Mouse (Mus musculus) naive thymus-derived CD4-positive, alpha-beta T cell, adult 2 months (primary cell): ENCODE data around the gene Dmrt1.
"Not testable (repeated sequence)": the region's sequence is repeated elsewhere in the genome, so short reads cannot be mapped to it uniquely, and the experiment has no call there.

Source experiments
- DNase-seq: peaks from one replicate; pipeline ENCODE4 v3.0.0-alpha.2; 2011; ENCODE audit warnings: low read depth

Gene Dmrt1

DNA sequence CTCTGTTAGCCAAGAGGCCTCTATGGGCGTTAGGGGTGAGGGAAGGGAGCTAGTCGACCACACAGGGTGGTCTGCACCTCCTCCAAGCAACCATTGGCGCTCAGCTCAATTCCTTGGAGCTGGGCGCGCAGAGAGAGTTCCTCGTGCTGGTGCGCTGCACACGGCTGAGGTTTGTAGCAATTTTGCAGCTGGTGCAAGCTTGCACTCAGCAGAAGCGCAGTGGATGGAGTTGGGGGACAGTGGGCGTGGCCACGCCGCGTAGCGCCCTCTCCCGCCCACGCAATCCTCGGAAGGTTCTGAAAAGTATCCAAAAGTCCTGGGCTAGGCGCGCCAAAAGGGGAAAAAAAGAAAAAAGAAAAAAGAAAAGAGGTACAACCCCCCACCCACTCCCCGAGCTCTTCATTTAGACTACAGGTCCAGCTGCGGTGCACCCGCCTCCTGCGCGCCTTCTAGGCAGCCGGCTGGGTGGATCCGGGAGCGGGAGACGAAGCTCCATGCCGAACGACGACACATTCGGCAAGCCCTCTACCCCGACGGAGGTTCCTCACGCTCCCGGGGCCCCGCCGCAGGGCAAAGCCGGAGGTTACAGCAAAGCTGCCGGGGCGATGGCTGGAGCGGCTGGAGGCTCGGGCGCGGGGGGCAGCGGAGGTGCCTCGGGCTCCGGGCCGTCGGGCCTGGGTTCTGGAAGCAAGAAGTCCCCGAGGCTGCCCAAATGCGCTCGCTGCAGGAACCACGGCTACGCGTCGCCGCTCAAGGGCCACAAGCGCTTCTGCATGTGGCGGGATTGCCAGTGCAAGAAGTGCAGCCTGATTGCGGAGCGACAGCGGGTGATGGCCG, at the start of gene Dmrt1:
Gene Dmrt1, plus strand, starts transcription at position 259 of the 837 bp plus-strand sequence.
- no peak for DNase-seq

DNA sequence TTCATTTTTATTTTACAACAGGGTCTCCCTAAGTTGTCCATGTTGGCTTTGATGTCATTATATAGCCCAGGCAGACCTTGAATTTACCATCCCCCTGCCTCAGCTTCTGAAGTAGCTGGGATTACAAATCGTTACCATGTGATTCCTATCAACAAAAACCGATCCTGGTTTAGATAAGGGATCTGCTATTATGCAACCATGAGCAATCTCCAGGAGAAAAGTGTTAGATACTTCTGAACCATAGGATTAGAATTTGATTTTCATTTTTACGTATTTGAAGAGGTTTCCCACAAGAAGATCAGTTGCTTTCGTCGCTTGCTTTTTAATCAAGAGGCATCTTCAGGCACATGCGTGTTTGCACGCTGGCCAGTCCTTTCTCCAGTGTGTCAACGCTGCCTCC, 44.7 kb upstream of the Dmrt1 start:
- DNase-seq, result no peak

DNA sequence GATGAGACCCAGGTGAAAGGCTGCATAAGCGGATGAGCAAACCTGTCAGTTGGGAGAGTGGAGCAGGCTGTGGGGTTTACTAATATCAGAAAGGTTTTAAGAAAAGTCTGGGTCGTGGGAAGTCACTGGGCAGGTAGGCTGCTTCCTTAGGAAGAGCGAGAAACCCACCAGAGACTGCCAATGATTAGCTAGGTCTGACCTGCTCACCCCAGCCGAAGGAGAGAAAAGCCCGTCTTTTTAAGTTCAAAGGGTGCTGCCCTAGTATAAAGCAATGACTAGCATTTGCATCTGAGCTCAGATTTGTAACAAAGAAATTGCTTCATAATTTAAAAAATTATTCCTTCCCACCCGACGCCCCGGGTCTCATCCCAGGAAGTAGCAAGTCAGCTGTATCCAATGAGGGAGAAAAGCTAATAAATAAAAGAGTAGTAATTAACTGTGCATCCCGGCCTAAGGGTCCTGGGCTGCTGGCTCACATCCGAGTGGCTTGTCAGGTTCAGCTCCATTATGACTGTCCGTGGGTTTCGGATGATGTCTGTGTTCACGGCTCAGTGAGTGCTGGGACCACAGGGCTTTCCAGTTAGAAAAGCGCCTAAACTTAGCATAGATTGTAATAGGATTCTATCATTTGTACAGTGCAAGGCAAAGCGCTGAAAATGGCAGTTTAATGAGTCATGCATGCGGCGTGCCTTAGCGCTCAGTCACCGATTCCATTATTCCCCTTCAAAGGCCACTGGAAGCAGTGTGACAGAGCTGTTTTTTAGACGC, 43.7 kb upstream of the Dmrt1 start:
- no peak for DNase-seq

DNA sequence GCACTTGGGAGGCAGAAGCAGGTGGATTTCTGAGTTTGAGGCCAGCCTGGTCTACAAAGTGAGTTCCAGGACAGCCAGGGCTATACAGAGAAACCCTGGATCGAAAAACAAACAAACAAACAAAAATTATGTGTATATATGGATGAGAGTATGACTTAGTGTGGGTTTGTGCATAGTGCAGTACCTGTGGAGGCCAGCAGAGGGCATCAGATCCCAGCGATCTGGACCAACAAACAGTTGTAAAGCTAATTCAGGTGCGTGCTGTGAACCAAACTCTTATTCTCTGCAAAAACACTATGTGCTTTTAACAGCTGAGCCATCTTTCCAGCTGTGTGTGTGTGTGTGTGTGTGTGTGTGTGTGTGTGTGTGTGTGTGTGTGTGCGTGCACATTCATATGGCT, 29.6 kb upstream of the Dmrt1 start:
- DNase-seq, result not testable (repeated sequence)

DNA sequence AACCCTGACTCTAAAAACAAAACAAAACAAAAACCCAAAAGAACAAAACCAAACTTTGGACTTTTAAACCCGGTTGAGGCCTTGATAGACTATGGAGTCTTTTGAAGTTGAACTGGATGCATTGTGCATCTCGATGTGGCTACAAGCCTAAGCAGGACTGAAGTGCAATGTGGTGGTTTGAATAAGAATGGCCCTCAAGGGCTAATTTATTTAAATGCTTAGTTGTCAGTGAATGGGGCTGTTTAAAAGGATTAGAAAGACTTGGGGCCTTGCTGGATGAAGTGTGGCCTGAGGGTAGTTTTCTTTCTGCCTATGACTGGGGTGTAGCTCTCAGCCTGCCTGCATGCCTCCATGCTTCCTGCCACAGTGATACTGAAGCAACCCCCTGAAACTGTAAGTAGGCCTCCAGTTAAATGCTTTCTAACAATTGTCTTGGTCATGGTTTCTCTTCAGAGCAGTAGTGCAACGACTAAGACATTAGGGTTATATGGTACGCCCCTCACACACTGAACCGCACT, 26.2 kb upstream of the Dmrt1 start:
- DNase-seq, result no peak

DNA sequence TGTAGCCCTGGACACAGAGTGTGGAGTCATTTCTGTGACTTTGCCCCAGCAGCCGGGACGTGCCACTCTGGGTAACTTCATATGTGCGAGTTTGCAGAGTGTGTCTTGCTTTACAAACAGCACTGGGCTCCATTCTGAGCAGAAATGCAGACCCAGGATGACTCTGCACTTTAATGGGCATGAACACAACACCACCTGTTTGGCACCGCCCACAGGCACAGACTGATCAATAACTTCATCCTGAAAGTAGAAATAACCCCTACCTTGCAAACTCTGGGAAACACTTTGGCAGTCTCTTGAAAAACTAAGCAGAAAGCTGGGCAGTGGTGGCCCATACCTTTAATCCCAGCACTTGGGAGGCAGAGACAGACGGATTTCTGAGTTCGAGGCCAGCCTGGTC, 24.6 kb upstream of the Dmrt1 start:
- DNase-seq, result no peak

DNA sequence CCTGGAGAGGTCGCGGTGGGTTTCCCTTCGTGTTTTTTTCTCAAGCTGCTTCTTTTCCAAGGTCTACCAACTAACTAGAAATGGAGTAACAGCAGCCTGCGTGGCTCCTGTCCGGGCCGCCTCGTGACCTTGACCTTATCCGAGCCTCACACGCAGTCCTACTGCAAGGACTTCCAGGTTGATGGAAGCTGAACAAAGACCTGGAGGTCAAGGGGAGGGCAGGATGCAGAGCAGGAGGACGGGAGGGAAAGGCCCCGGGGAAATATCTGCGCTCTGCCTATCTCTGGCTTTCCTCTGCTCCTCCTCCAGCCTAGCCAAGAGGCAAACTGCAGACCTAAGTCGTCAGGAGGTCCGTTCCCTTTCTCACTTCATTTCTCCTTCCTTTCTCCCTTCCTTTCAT, 18.9 kb upstream of the Dmrt1 start:
- no peak for DNase-seq

DNA sequence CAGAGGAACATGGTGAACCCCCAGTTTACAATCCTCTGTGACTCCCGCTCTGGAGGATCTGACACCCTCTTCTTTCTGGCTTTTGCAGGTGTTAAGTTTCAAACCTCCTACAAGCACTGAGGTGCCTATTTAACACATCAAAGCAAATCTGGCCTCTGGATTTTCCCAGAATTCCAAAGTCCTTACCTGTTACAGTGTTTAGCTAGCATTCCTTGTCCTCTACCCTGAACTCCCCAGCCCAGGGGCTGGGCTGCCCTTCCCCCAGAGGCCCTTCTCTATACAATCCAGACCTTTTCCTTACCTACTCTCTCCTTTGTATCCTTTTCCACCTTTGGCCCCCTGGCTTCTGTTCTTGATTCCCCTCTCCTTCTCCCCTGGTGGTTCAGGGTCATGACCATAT, 18.1 kb upstream of the Dmrt1 start:
- no peak for DNase-seq

DNA sequence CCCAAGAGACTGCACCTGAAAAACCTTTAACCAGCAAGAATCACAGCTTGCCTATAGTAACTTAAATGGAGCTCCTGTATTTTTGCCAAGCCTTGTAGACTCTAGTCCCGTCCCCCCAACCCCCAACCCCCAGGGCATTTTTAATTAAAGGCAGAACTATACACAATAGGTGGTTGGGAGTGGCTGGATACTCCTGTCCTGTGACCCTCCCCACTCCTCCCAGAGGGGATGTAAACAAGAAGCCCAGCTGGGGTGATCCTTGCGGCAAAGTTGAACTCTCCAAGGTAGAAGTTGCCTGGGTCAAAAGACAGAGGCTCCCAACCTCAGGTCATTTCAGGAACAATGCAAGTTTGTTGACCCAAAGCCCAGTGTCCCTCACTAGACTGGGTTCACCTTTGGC, 16.9 kb upstream of the Dmrt1 start:
- no peak for DNase-seq

DNA sequence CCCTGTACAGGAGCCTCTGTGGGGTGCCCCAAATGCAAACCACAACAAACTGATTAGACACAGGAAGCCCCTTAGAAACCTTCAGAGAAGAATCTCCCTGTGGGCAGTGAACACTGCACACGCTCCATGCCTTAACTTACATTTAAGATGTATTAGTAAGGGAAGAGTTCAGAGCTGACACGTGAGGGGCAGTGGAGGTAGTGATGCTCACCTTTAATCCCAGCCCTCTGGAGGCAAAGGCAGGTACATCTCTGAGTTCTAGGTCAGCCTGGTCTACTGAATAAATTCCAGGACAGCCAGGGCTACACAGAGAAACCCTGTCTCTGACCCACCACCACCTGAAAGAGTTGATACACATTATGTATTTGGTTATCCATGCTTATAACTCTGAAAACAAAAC, 15.9 kb upstream of the Dmrt1 start:
- no peak for DNase-seq

DNA sequence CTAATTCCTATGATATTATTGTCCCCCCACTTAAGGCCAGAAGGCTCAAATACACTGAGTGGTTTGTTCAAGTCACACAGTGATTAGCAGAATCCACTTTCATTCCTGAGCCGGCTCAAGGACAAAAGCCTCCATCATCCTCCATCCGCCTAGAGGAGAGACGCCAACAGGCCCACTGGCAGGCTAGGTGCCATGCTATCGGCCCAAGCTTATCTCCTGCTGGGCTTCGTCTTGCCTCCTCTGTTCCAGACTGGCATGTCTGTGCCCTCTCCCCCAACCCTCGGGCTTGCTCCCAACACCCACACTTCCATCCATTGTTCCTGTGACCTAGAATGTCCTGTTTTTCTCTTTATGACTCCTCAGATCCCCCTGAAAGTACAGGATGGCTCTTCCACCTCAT, 8.0 kb upstream of the Dmrt1 start:
- no peak for DNase-seq

DNA sequence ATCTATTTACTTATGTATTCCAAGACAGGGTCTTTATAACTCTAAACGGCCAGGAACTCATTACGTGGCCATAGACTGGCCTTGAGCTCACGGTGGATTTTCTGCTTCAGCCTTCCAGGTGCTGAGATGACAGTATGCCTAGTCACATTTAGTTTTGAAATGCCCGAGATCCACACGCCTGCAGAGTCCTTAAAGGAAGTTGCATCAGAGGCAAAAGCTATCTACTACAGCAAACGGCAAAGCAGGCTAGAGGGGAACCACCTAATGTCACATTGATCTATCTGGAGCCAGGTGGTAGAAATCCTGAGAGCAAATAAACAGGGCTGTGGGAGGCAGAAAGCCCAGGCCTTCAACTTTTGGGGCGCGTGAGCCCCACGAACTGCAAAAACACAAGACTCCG, 540 bp upstream of the Dmrt1 start:
- DNase-seq, result no peak

DNA sequence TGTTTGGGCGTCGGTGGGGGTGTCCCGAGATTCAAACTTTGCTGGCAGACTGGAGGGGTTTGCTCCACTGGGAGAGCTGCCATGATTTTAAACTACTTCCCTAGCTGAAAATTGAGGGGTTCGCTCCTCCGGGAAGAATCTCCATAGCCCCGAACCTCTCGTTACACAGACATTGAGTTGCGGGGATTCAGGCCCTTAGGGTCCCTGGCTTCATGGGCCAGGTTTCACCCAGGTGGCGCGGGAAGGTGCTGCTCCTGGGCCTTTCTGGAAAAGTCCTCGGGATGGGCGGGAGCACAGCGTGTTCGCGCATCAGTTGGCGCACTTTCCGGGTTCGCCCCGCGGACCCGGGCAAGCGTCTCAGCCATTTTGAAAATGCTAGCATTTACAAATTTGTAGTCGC, 1.2 kb downstream of the Dmrt1 start:
- DNase-seq, result no peak

DNA sequence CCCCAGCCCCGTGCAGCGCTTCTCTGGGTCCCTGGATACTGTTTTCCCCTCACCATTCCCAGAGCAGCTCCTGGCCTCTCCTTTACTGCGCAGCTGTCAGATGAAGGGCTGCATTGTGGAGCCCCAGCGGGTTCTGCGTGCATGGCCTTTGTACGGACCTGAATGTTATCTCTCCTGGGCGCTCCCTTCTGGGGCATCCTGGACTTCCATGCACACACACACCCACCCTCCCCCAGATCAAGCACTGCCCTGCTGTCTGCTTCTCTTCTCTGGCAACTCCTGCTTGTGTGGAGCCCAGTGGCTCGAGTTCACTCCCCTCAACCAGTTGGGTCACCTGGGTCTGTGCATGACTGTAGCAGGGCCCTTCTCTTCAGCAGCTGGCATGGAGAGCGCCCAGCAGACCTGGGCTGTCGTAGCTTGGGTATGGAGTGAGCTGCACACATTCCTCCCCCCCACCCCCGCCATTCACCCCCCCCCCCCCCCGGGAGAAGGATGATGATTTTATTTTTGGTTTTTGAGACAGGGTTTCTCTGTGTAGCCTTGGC, 9.6 kb downstream of the Dmrt1 start:
- DNase-seq, result no peak

DNA sequence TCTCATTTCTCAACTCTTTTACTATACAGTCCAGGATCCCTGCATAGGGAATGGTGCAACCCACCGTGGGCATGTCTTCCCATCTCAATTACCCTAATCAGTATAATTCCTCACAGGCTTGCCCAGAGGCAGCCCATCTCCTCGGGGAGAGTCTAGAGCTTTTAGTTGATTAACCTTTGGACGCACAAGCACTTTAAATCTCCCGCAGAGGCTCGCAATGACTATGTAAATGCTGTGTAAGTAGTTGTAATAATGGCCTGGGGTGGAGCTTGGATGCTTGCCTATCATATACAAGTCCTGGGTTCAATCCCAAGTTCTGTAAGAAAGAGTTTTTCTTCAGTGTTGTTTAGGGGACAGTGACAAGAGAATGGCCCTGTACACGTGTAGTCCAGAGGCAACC, 18.7 kb downstream of the Dmrt1 start:
- DNase-seq, result no peak

DNA sequence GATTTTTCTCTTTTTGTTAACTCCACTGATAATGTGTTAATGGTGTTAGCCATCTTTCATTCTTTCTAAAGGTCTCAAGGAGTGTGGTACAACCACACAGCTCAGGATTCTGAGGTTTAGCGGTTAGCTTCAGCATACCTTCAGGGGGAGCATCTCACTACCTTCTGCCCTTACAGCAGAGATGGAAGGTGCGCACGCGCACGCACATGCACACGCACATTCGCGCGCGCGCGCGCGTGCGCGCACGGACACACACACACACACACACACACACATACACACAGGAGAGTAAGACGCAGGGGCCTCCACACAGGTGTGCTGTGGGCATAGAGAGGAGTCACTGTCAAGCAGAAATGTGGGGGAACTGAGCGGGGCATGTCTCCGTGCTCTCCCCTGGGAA, 20.3 kb downstream of the Dmrt1 start:
- DNase-seq, result no peak

DNA sequence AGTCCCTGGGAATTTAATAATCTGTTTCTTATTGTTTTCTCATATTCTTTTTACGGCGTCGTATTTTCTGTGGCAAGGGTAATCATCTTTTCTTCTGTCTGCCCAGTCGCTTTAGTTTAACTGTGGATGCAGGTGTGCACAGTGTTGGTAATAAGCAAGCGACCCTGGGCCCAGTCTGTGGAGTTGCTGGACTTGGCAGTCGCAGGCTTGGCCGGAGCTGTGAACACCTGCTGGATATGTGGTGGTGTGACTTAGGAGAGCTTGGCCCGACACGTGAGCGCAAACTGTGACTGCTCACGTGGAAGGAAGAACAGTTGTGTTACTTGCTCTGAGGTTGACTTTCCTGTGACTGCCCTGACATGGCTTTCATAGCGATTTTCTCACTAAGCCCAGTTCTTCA, 24.3 kb downstream of the Dmrt1 start:
- DNase-seq, result no peak

DNA sequence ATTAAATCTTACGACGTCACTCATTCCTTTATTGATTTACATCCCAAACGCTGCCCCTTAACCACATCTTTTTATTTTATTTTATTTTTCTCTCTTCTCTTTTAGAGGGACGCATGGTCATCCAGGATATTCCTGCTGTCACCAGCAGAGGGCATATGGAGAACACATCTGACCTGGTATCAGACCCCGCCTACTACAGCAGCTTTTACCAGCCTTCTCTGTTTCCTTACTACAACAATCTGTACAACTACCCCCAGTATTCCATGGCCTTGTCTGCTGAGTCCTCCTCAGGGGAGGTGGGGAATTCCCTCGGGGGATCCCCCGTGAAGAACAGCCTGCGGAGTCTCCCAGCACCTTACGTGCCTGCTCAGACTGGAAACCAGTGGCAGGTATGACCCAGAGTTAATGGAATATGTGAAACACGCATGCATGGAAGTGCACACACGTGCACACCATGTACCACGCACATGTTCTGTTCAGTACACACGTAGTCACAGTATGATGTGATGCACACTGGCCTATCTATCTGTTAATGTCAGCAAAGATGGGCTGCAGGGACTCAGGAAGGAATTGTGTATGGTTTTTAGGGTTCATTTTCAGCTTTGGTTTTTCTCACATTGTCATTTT, 40.4 kb downstream of the Dmrt1 start:
- no peak for DNase-seq

DNA sequence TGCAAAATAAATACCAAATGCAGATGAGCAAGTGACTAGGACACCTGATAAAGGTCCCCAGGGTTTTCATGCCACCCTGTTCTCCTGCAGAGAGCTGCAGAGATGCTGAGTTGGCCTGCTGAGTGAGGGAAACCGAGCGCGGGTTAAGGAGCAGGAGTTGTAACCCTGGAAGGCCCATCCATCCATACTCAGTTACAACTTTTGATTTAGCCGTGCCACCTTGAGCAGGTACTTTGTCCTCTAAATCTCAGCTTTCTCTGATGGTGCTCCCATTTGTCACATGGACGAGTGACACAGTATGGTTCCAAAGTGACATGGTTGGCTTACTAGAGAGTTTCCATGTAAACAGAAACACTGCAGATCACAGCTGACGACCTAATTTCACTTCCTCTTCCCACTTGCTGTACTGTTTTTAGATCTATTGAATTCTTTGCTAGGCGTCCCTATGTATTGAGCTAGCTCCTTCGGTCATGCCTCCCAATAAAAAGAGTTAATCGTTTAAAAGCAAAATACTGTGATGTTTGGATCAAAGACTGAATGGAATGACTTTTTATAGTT, 41.7 kb downstream of the Dmrt1 start:
- DNase-seq, result no peak

DNA sequence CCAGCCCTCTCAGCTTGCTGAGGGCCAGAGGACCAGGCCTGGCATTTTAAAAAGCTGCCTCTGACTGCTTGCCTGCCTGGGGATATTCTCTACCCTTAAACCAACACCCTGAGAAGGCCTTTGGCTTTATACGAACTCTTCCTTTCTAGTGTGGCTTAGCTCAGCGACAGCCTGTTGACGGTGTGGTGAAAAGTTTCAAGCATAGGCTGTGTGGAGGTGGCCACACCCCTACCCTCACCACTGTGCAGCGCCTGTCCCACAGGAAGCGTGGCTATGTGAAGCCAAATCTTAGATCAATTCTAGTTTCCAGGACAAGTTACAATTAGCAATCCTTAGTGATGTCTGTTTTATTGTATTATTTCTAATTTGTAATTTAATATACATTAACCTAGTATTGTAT, 44.9 kb downstream of the Dmrt1 start:
- no peak for DNase-seq

DNA sequence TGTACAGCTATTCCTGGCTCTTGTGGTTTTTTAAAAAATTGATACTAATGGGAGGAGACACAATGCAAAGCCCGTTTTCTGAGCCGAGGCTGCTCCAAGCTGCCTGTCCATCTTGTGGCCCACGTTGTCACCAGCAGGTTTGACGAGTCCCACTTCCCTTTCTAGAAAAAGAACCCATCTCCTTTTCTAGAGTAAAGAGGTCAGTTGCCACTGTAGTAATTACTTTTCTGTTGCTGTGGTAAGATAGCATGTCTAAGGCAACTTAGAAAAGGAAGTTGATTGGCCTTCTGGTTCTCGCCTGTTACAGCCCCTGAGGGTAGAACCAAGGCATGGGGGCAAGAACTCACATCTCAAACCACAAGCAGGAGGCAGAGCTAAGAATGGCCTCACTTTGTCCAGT, 45.6 kb downstream of the Dmrt1 start:
- DNase-seq, result no peak

DNA sequence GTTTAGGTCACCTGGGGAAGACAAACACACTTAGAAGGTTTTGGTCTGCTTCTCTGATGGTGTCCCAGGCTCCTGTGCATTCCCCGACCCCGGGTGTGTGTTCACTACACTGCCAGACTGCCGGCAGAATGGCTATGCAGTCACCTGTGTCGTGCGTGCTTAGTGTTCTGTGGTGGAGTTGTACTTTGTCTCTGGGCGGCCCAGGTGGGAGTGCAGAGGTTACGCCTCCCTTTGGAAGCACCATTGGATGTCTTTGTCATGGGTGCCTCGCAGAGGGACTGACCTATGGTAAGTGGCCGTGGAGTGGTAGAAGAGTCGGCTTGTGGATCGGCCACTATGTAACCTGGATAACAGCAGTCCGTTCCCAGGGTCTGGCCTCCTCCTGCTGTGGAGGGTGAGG, 59.0 kb downstream of the Dmrt1 start:
- no peak for DNase-seq
